Mouse (Mus musculus): ENCODE data around the gene Cdkl4. TPM values are rescaled to one million over a fixed set of nuclear protein-coding genes. Genes with fewer than 3 reads are reported as not detected.

Cdkl4 gene
- total RNA-seq, 2 experiments from 2014 or later = 0.07 to 0.13 TPM

DNA sequence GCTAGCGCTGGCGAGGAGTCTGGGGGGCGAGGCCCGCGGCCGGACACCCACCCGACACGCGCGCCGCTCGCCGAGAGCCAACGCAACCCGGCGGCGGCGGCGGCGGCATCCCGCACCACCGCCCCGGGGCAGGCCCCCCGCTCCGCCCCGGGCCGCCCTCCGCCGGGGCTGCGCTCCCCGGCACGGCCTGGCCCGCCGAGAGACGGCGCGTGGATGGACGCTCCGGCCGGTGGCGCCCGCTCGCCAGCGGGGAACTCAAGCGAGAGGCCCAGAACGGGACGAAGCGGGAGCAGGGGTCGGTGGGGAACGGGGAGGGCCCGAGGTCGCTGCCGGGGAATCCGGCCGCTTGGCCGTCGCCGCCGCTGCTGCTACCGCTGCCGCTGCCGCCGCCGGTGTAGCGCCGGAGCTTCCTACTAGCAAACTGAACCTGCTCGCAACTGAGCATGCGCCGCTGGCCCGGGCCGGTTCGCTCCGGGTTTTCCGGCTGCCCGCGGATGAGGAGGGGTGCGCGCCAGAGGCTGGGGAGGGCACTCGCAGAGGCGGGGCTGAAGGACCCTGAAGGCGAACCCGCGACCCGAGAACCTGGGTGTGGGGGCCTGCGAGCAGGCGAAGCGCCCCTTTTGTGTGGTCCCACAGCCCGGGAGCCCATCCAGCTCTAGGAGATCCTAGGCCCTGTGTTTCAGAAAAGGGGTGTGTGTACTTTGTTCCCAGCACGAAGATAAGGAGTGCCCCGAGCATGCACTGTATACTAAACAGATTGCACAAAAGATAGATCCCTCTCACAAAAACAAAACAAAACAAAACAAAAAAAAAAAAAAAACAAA, 97.4 kb downstream of the Cdkl4 start, which contains the start of gene Sos1:
TSS of gene Sos1 (minus strand) at position 423 of the 824 bp plus-strand sequence.
- DNase-seq (ENCODE audit: low spot score in 2 of 2) = peak; percentile 98

- DNase-seq (ENCODE audit: low spot score in 2 of 2) = peak; percentile 40 to 69
These were observed 98.2 kb downstream of the Cdkl4 start for GRCm38 (mm10) chr17:80479295-80480030.

- no peak for DNase-seq (ENCODE audit: low spot score in 2 of 2)
These were observed 99.9 kb downstream of the Cdkl4 start for GRCm38 (mm10) chr17:80477679-80478078.

GRCm38 (mm10) chr17:80476496-80476895, 101.1 kb downstream of the Cdkl4 start:
- DNase-seq (ENCODE audit: low spot score in 2 of 2) = no peak

Other genes with a start within 250 kb of the Cdkl4 start
- 1 to 10 TPM in 1 of 2 experiments, not detected in 1; 1.1 TPM for gene Gm10190, start 204.3 kb downstream of the Cdkl4 start, total RNA-seq (2021)
- 10 to 100 TPM; 16.7 to 18.4 TPM for gene Sos1, start 97.4 kb downstream of the Cdkl4 start, total RNA-seq (2021)
- gene Map4k3, start 150.7 kb upstream of the Cdkl4 start, total RNA-seq (2021) = 10 to 100 TPM; 32.7 to 38.2 TPM

All from gastrocnemius, postnatal 4 days (tissue).